Mouse (Mus musculus): ENCODE measurements around the gene Gm5089. TPM values are rescaled to one million over a fixed set of nuclear protein-coding genes. Genes with fewer than 3 reads are reported as not detected.

Gene Gm5089
- polyA plus RNA-seq (2012; rRNA removed) (not detected in 2 replicates), polyA plus RNA-seq (2014; fragmentation: Nextera tagmentation; extraction: Ambion mirVana) (not detected in 2 replicates)

- Histone ChIP-seq H3K36me3 (replicated peaks; ENCODE audit: control insufficient read depth, insufficient read depth, low read depth) (no peaks in the 10 kb centered on the region), H3K27ac (no peak within 1 kb of the TSS), H3K4me2 (ENCODE audit: low read depth) (peak within 1 kb of the TSS; percentile 1; the same call in 1 of the 2 replicates), H3K4me1 (replicated peaks; ENCODE audit: control insufficient read depth in 2 of 2, insufficient read depth in 2 of 2, low read length in 1 of 2) (no peaks in the 10 kb centered on the region), H3K4me3 (ENCODE audit: insufficient read depth in 1 of 2, low read depth in 2 of 2, low read length in 2 of 2) (no peak within 1 kb of the TSS), H3K9ac (replicated peaks) (no peak within 1 kb of the TSS), H3K27me3 (ENCODE audit: control insufficient read depth, insufficient read depth, low read length) (peaks cover 58% of the 10 kb centered on the region), H3K9me3 (ENCODE audit: control insufficient read depth, low read length) (no peaks in the 10 kb centered on the region)
- no peak for ATAC-seq (ENCODE audit: insufficient read depth)
- no peak for DNase-seq (ENCODE audit: low read depth in 3 of 3, low spot score in 3 of 3)
- TF ChIP-seq CTCF (IDR thresholded peaks at IDR 0.05; ENCODE audit: low read depth) (no peak), EP300 (IDR thresholded peaks at IDR 0.05; ENCODE audit: low read depth) (no peak)
- 2% methylated on average over 58 of the region's 59 CpGs for WGBS (ENCODE audit: insufficient replicate concordance)
These were observed at the start of gene Gm5089 for GRCm38 (mm10) chr14:122450496-122451382. Gene Gm5089 (minus strand): TSS chr14:122451115.

GRCm38 (mm10) chr14:122492015-122492414 is 41.1 kb upstream of the Gm5089 start:
- Histone ChIP-seq H3K4me2 (ENCODE audit: low read depth) (no peak overlapping the region), H3K27me3 (ENCODE audit: control insufficient read depth, insufficient read depth, low read length) (peaks cover 45% of the 10 kb centered on the region), H3K9me3 (ENCODE audit: control insufficient read depth, low read length) (no peaks in the 10 kb centered on the region), H3K4me1 (replicated peaks; ENCODE audit: control insufficient read depth in 2 of 2, insufficient read depth in 2 of 2, low read length in 1 of 2) (no peaks in the 10 kb centered on the region), H3K9ac (replicated peaks) (no peak overlapping the region), H3K4me3 (ENCODE audit: insufficient read depth in 1 of 2, low read depth in 2 of 2, low read length in 2 of 2) (no peak overlapping the region), H3K27ac (no peak overlapping the region), H3K36me3 (replicated peaks; ENCODE audit: control insufficient read depth, insufficient read depth, low read depth) (no peaks in the 10 kb centered on the region)
- DNase-seq (ENCODE audit: low read depth in 3 of 3, low spot score in 3 of 3) = no peak
- TF ChIP-seq CTCF (IDR thresholded peaks at IDR 0.05; ENCODE audit: low read depth) (no peak), EP300 (IDR thresholded peaks at IDR 0.05; ENCODE audit: low read depth) (no peak)
- 53% methylated on average over 1 of the region's 1 CpGs for WGBS (ENCODE audit: insufficient replicate concordance)
- no peak for ATAC-seq (ENCODE audit: insufficient read depth)

GRCm38 (mm10) chr14:122491521-122491920 is 40.6 kb upstream of the Gm5089 start:
- Histone ChIP-seq H3K4me1 (replicated peaks; ENCODE audit: control insufficient read depth in 2 of 2, insufficient read depth in 2 of 2, low read length in 1 of 2) (no peaks in the 10 kb centered on the region), H3K9me3 (ENCODE audit: control insufficient read depth, low read length) (no peaks in the 10 kb centered on the region), H3K27ac (no peak overlapping the region), H3K4me2 (ENCODE audit: low read depth) (no peak overlapping the region), H3K27me3 (ENCODE audit: control insufficient read depth, insufficient read depth, low read length) (peaks cover 49% of the 10 kb centered on the region), H3K36me3 (replicated peaks; ENCODE audit: control insufficient read depth, insufficient read depth, low read depth) (no peaks in the 10 kb centered on the region), H3K9ac (replicated peaks) (no peak overlapping the region), H3K4me3 (ENCODE audit: insufficient read depth in 1 of 2, low read depth in 2 of 2, low read length in 2 of 2) (no peak overlapping the region)
- DNase-seq (ENCODE audit: low read depth in 3 of 3, low spot score in 3 of 3) (no peak), ATAC-seq (ENCODE audit: insufficient read depth) (no peak)
- no peak for TF ChIP-seq CTCF (IDR thresholded peaks at IDR 0.05; ENCODE audit: low read depth)
- no peak for TF ChIP-seq EP300 (IDR thresholded peaks at IDR 0.05; ENCODE audit: low read depth)
- 59% methylated on average over 6 of the region's 6 CpGs for WGBS (ENCODE audit: insufficient replicate concordance)

GRCm38 (mm10) chr14:122490441-122491328 is 39.8 kb upstream of the Gm5089 start, which contains the start of gene Gm10837:
Gene Gm10837 (plus strand): TSS chr14:122490586.
- no peak within 1 kb of the TSS for H3K4me3 ChIP-seq (ENCODE audit: insufficient read depth in 1 of 2, low read depth in 2 of 2, low read length in 2 of 2)
- H3K27me3 ChIP-seq (ENCODE audit: control insufficient read depth, insufficient read depth, low read length) = peaks cover 57% of the 10 kb centered on the region
- no peaks in the 10 kb centered on the region for H3K4me1 ChIP-seq (replicated peaks; ENCODE audit: control insufficient read depth in 2 of 2, insufficient read depth in 2 of 2, low read length in 1 of 2)
- no peaks in the 10 kb centered on the region for H3K9me3 ChIP-seq (ENCODE audit: control insufficient read depth, low read length)
- no peak within 1 kb of the TSS for H3K9ac ChIP-seq (replicated peaks)
- TF ChIP-seq CTCF (IDR thresholded peaks at IDR 0.05; ENCODE audit: low read depth) = no peak
- DNase-seq (ENCODE audit: low read depth in 3 of 3, low spot score in 3 of 3) (no peak), ATAC-seq (ENCODE audit: insufficient read depth) (no peak)
- no peak within 1 kb of the TSS for H3K27ac ChIP-seq
- H3K36me3 ChIP-seq (replicated peaks; ENCODE audit: control insufficient read depth, insufficient read depth, low read depth) = no peaks in the 10 kb centered on the region
- H3K4me2 ChIP-seq (ENCODE audit: low read depth) = no peak within 1 kb of the TSS; the same call in 1 of the 2 replicates
- WGBS (ENCODE audit: insufficient replicate concordance) = 2% methylated on average over 51 of the region's 51 CpGs
